Mouse (Mus musculus): ENCODE data around the gene Dnajc17. TPM values are rescaled to one million over a fixed set of nuclear protein-coding genes. Genes with fewer than 3 reads are reported as not detected.
A peak's percentile ranks its signal among the peaks of the same experiment; 100 is the strongest.

The Dnajc17 gene
- polyA plus RNA-seq, 1 experiment from 2014 or later, result 11.8 TPM

DNA sequence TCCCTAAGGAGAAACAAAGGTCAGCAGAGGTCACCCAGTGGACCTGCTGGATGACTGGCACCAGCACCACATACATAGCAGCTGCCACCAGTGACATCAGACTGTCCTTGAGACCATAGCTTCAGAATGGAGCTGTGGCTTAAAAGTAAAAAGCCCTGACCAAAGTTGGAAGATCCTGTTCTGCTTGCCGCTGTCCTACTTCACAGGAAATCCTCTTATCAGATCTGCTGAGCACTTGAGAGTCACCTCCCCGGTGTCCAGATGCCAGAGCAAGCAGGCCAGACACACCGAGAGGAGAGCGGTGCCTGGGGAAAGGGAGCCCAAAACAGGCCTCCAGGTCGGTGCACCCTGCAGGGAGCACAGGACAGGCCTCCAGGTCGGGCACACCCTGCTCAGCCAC is 56.3 kb downstream of the Dnajc17 start:
- Histone ChIP-seq H3K4me2 (replicated peaks; ENCODE audit: low read depth, low read length) (no peak overlapping the region), H3K4me3 (ENCODE audit: low read depth, low read length) (no peak overlapping the region), H3K9me3 (ENCODE audit: low read length) (no peaks in the 10 kb centered on the region), H3K36me3 (ENCODE audit: insufficient read depth, low read length) (peaks cover 8% of the 10 kb centered on the region), H3K27me3 (replicated peaks; ENCODE audit: insufficient read depth, low read length) (no peaks in the 10 kb centered on the region), H3K4me1 (ENCODE audit: insufficient read depth, low read depth, low read length) (no peaks in the 10 kb centered on the region; the same call in 1 of the 2 replicates), H3K27ac (ENCODE audit: low read length) (no peak overlapping the region), H3K9ac (replicated peaks; ENCODE audit: low read depth) (no peak overlapping the region)
- WGBS, result 76% methylated on average over 6 of the region's 6 CpGs
- ATAC-seq (no peak), DNase-seq (ENCODE audit: low spot score) (no peak)
- TF ChIP-seq CTCF (IDR thresholded peaks at IDR 0.05), result no peak
- no peak for TF ChIP-seq EP300 (IDR thresholded peaks at IDR 0.05)

DNA sequence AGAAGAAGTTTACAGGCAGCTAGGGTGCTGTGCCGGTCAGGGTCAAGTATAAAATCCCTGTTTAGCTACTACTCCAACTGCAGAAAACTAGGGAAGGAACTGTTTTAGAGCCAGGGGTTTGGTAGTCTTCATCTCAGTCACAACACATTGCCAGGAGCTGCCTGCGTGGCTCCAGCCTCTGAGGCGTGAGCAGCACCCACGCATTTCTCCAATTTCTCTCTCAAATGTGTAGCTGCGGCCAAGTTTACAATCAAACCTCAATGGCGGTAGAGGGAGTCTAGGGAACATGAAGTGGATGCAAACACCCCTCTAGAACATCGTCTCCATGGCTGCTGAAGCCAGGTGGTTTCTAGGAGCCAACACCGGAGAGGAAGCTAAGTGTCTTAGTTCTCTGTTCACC is 60.8 kb downstream of the Dnajc17 start:
- Histone ChIP-seq H3K36me3 (ENCODE audit: insufficient read depth, low read length) (peaks cover 29% of the 10 kb centered on the region), H3K4me3 (ENCODE audit: low read depth, low read length) (no peak overlapping the region), H3K4me1 (ENCODE audit: insufficient read depth, low read depth, low read length) (no peaks in the 10 kb centered on the region), H3K27me3 (replicated peaks; ENCODE audit: insufficient read depth, low read length) (no peaks in the 10 kb centered on the region), H3K27ac (ENCODE audit: low read length) (no peak overlapping the region), H3K9me3 (ENCODE audit: low read length) (no peaks in the 10 kb centered on the region), H3K9ac (replicated peaks; ENCODE audit: low read depth) (no peak overlapping the region), H3K4me2 (replicated peaks; ENCODE audit: low read depth, low read length) (no peak overlapping the region)
- 88% methylated on average over 8 of the region's 8 CpGs for WGBS
- ATAC-seq, result no peak
- TF ChIP-seq CTCF (IDR thresholded peaks at IDR 0.05) (no peak), EP300 (IDR thresholded peaks at IDR 0.05) (no peak)
- DNase-seq (ENCODE audit: low spot score), result no peak

DNA sequence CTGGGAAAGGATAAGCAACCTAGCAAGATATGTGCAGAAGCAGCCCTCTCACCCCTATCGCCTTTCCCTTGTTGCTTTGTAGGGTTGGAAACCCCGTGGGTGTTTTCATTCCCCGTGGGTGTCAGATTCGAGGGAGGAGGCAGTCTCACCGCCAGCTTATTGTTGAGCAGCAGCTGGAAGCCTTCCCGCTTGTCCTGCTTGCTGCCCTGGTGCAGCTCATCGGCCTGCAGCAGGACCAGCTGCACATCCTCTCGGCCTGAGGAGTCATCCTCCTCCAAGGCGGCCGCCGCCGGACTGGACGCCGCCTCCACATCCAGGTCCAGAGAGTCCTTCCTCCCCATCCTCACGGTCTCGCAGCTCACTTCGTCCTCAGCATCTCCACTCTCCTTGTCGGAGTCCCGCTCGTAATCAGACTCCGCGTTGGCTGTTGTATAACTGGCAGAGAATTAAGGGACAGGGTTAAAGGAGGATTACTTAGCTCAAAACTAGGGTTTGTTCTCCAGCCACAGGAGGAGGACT is 61.4 kb downstream of the Dnajc17 start:
- Histone ChIP-seq H3K4me2 (replicated peaks; ENCODE audit: low read depth, low read length) (no peak overlapping the region), H3K9me3 (ENCODE audit: low read length) (no peaks in the 10 kb centered on the region), H3K36me3 (ENCODE audit: insufficient read depth, low read length) (peaks cover 31% of the 10 kb centered on the region), H3K4me1 (ENCODE audit: insufficient read depth, low read depth, low read length) (no peaks in the 10 kb centered on the region), H3K9ac (replicated peaks; ENCODE audit: low read depth) (no peak overlapping the region), H3K4me3 (ENCODE audit: low read depth, low read length) (no peak overlapping the region), H3K27ac (ENCODE audit: low read length) (no peak overlapping the region), H3K27me3 (replicated peaks; ENCODE audit: insufficient read depth, low read length) (no peaks in the 10 kb centered on the region)
- WGBS, result 86% methylated on average over 22 of the region's 22 CpGs
- ATAC-seq (no peak), DNase-seq (ENCODE audit: low spot score) (no peak)
- TF ChIP-seq EP300 (IDR thresholded peaks at IDR 0.05) (no peak), CTCF (IDR thresholded peaks at IDR 0.05) (no peak)

DNA sequence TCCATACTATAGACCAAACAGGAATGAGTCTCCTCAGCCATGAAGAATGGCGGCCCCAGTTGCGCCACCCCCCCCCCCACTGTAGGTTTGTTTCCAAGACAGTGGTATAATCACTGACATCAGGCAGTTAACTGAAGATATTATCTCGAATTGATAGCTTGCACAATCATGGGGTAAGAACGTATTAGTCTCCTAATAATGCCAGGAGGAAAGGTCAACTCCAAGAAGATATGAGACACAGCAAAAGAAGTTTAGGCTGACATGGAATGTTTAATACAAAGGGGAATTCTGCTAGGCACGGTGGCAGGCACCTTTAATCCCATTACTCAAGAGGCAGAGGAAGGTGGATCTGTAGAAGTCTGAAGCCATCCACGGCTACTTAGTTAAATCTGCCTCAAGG is 62.2 kb downstream of the Dnajc17 start:
- DNase-seq (ENCODE audit: low spot score), result no peak
- Histone ChIP-seq H3K4me3 (ENCODE audit: low read depth, low read length) (no peak overlapping the region), H3K9ac (replicated peaks; ENCODE audit: low read depth) (no peak overlapping the region), H3K4me1 (ENCODE audit: insufficient read depth, low read depth, low read length) (no peaks in the 10 kb centered on the region), H3K27ac (ENCODE audit: low read length) (no peak overlapping the region), H3K4me2 (replicated peaks; ENCODE audit: low read depth, low read length) (no peak overlapping the region), H3K36me3 (ENCODE audit: insufficient read depth, low read length) (peaks cover 39% of the 10 kb centered on the region), H3K9me3 (ENCODE audit: low read length) (no peaks in the 10 kb centered on the region), H3K27me3 (replicated peaks; ENCODE audit: insufficient read depth, low read length) (no peaks in the 10 kb centered on the region)
- TF ChIP-seq CTCF (IDR thresholded peaks at IDR 0.05), result no peak
- no peak for TF ChIP-seq EP300 (IDR thresholded peaks at IDR 0.05)
- WGBS, result 88% methylated on average over 6 of the region's 6 CpGs
- ATAC-seq, result no peak

DNA sequence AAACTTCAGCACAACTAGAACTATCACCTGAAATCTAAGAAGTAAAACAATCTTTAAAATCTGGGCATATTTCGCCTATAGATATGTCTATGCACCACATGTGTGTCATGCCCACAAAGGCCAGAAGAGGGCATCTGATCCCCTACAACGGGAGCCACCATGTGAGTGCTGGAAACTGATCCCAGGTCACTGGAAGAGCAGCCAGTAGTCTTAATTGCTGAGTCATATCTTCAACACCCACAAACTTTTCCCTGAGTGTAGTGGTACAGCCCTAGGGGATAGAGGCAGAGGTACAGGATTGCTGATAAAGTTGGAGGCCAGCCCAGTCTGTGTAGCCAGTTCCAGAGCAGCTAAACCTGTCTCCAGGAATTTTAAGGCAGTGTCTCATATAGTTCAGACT is 63.4 kb downstream of the Dnajc17 start:
- Histone ChIP-seq H3K36me3 (ENCODE audit: insufficient read depth, low read length) (peaks cover 41% of the 10 kb centered on the region), H3K4me2 (replicated peaks; ENCODE audit: low read depth, low read length) (no peak overlapping the region), H3K27me3 (replicated peaks; ENCODE audit: insufficient read depth, low read length) (no peaks in the 10 kb centered on the region), H3K9ac (replicated peaks; ENCODE audit: low read depth) (no peak overlapping the region), H3K27ac (ENCODE audit: low read length) (no peak overlapping the region), H3K4me3 (ENCODE audit: low read depth, low read length) (no peak overlapping the region), H3K9me3 (ENCODE audit: low read length) (no peaks in the 10 kb centered on the region), H3K4me1 (ENCODE audit: insufficient read depth, low read depth, low read length) (no peaks in the 10 kb centered on the region)
- 97% methylated on average over 2 of the region's 2 CpGs for WGBS
- ATAC-seq, result no peak
- no peak for DNase-seq (ENCODE audit: low spot score)
- peak; percentile 59 for TF ChIP-seq CTCF (IDR thresholded peaks at IDR 0.05)
- no peak for TF ChIP-seq EP300 (IDR thresholded peaks at IDR 0.05)

DNA sequence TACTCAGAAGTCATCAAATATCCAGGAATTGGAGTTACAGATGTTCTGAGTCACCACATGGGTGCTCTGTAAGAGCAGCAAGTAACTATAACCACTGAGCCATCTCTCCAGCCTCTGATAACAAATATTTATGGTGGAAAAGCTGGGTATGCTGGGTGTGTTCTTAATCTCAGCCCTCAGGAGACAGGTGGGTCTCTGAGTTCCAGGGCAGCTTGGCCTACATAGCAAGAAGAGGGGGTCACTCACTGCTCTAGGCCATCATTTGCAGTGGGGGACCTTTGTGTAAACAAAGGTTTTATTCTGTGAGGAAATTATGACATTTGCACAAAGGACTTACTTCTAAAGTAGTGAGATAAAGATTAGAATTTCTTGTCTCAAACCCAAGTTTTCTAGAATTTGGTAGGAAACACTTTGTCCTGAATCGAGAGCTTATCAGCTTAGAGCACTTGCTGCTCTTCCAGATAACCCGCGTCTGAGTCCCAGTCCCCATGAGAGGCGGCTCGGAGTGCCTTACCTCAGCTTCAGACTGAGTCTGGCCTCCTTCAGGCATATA is 72.2 kb downstream of the Dnajc17 start:
- H3K9ac ChIP-seq (replicated peaks; ENCODE audit: low read depth), result no peak overlapping the region
- H3K36me3 ChIP-seq (ENCODE audit: insufficient read depth, low read length), result peaks cover 31% of the 10 kb centered on the region
- H3K27me3 ChIP-seq (replicated peaks; ENCODE audit: insufficient read depth, low read length), result no peaks in the 10 kb centered on the region
- no peak for ATAC-seq
- WGBS, result 75% methylated on average over 5 of the region's 5 CpGs
- no peak for DNase-seq (ENCODE audit: low spot score)
- H3K4me2 ChIP-seq (replicated peaks; ENCODE audit: low read depth, low read length), result no peak overlapping the region
- no peak overlapping the region for H3K27ac ChIP-seq (ENCODE audit: low read length)
- H3K4me3 ChIP-seq (ENCODE audit: low read depth, low read length), result no peak overlapping the region
- H3K4me1 ChIP-seq (ENCODE audit: insufficient read depth, low read depth, low read length), result no peaks in the 10 kb centered on the region
- no peak for TF ChIP-seq CTCF (IDR thresholded peaks at IDR 0.05)
- no peak for TF ChIP-seq EP300 (IDR thresholded peaks at IDR 0.05)
- H3K9me3 ChIP-seq (ENCODE audit: low read length), result no peaks in the 10 kb centered on the region

Other genes starting within 250 kb of the Dnajc17 start
- gene Ccdc32, start 179.4 kb downstream of the Dnajc17 start, polyA plus RNA-seq (2015; fragmentation: Nextera tagmentation; extraction: Ambion mirVana), result 23.2 and 25.3 TPM in 2 replicates
- gene Rpusd2, start 174.0 kb downstream of the Dnajc17 start, polyA plus RNA-seq (2015; fragmentation: Nextera tagmentation; extraction: Ambion mirVana), result 1.1 and 1.3 TPM in 2 replicates
- gene Knl1, start 161.7 kb downstream of the Dnajc17 start, polyA plus RNA-seq (2015; fragmentation: Nextera tagmentation; extraction: Ambion mirVana), result 3.0 and 4.4 TPM in 2 replicates
- gene Rad51, start 96.0 kb downstream of the Dnajc17 start, polyA plus RNA-seq (2015; fragmentation: Nextera tagmentation; extraction: Ambion mirVana), result 4.2 and 5.1 TPM in 2 replicates
- gene Rmdn3, start 51.8 kb downstream of the Dnajc17 start, polyA plus RNA-seq (2015; fragmentation: Nextera tagmentation; extraction: Ambion mirVana), result 28.2 and 28.4 TPM in 2 replicates
- gene Gchfr, start 41.0 kb downstream of the Dnajc17 start, polyA plus RNA-seq (2015; fragmentation: Nextera tagmentation; extraction: Ambion mirVana), result 13.9 and 14.2 TPM in 2 replicates
- 0.12 and 0.13 TPM in 2 replicates for gene Gm14137, start 34.3 kb downstream of the Dnajc17 start, polyA plus RNA-seq (2015; fragmentation: Nextera tagmentation; extraction: Ambion mirVana)
- 32.0 TPM in 2 replicates for gene Zfyve19, start 178 bp downstream of the Dnajc17 start, polyA plus RNA-seq (2015; fragmentation: Nextera tagmentation; extraction: Ambion mirVana)
- 2.1 and 2.2 TPM in 2 replicates for gene Ppp1r14d, start 21.1 kb upstream of the Dnajc17 start, polyA plus RNA-seq (2015; fragmentation: Nextera tagmentation; extraction: Ambion mirVana)
- gene Spint1, start 28.6 kb upstream of the Dnajc17 start, polyA plus RNA-seq (2015; fragmentation: Nextera tagmentation; extraction: Ambion mirVana), result 53.7 and 54.8 TPM in 2 replicates
- gene Rhov, start 62.5 kb upstream of the Dnajc17 start, polyA plus RNA-seq (2015; fragmentation: Nextera tagmentation; extraction: Ambion mirVana), result 3.0 and 3.1 TPM in 2 replicates
- gene Vps18, start 79.9 kb upstream of the Dnajc17 start, polyA plus RNA-seq (2015; fragmentation: Nextera tagmentation; extraction: Ambion mirVana), result 11.1 and 11.4 TPM in 2 replicates
- 22.7 and 25.9 TPM in 2 replicates for gene Dll4, start 117.0 kb upstream of the Dnajc17 start, polyA plus RNA-seq (2015; fragmentation: Nextera tagmentation; extraction: Ambion mirVana)
- 1.5 and 1.8 TPM in 2 replicates for gene Chac1, start 142.4 kb upstream of the Dnajc17 start, polyA plus RNA-seq (2015; fragmentation: Nextera tagmentation; extraction: Ambion mirVana)

All from lung, postnatal 0 days (tissue).